Mouse (Mus musculus): Measurements from ENCODE around the gene Itgb4. TPM values are rescaled to one million over a fixed set of nuclear protein-coding genes. Genes with fewer than 3 reads are reported as not detected.

The Itgb4 gene
- polyA plus RNA-seq, 1 experiment from 2014 or later = 2.7 TPM

DNA sequence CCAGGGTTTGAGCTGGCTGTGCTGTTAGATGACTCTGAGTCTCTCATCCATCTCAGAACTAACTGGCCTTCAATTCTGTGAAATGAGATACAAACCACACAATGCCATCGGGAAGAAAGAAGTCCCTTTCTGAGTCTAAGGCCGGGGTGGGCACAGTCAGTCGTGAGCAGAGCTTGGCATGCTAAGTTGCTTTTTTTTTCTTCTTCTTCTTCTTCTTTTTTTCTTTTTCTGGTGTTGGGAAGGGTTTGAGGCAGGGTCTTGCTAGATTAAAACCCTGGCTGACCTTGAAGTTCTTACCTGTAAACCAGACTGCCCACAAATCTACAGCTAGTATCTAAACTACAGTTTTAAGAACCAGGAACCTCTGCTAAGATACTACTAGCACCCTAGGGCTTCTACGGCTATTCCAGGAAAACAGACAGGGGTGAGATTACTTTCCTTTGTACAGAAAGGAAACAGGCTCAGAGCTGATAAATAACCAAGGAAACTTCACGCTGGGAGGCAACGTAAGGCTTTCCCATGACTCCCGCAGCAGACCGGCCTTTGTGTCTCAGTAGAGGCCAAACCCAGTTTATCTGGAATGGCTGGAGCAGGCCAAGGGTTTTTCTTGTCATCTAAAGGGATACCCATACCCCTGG lies 29.8 kb downstream of the Itgb4 start:
- H3K4me3 ChIP-seq = peak overlapping the region; percentile 31
- H3K27ac ChIP-seq (replicated peaks) = 0 out of 2 replicates have a peak overlapping the region, but pooled peaks have one; percentile 23
- H3K4me1 ChIP-seq (replicated peaks) = peaks cover 23% of the 10 kb centered on the region
- H3K9me3 ChIP-seq = no peaks in the 10 kb centered on the region
- H3K4me2 ChIP-seq = peak overlapping the region; percentile 59
- H3K36me3 ChIP-seq = peaks cover 14% of the 10 kb centered on the region; the same call in 1 of the 2 replicates
- ATAC-seq (ENCODE audit: low read depth) = no peak
- H3K27me3 ChIP-seq = peaks cover 7% of the 10 kb centered on the region
- WGBS = 33% methylated on average over 8 of the region's 8 CpGs
- H3K9ac ChIP-seq = peak overlapping the region; percentile 64

DNA sequence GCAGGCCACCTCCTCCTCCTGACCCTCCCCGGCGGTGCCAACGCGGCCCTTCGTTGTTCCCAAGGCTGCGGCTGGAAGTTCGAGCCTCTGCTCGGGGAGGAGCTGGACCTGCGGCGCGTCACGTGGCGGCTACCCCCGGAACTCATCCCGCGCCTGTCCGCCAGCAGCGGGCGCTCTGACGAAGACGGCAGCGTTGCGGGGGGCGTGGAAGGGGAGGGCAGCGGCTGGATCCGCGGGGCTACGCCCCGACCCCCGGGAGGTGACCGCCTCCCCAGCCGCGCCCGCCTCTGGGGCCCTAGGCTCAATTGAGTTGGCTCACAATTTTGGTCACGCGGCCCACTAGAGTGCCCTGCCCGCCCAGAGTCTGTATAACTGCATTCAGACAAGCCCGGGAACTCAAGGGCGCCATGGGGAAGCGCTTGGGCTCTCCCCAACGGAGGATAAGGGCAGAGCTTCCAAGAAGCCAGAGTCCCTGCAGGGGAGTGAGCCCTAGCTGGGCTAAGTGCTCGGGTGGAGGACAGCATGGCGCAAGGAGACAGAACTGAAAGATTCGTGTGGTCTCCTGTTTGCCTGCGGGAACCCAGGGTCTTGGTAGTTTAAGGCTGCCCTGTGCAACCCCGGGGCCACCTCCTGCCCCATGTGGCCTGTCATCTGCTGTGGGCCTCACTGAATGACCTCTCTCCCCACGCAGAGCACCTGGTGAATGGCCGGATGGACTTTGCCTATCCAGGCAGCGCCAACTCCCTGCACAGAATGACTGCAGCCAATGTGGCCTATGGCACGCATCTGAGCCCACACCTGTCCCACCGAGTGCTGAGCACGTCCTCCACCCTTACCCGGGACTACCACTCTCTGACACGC lies 30.6 kb downstream of the Itgb4 start:
- H3K4me3 ChIP-seq = peak overlapping the region; percentile 31
- peaks cover 14% of the 10 kb centered on the region; the same call in 1 of the 2 replicates for H3K36me3 ChIP-seq
- H3K9me3 ChIP-seq = no peaks in the 10 kb centered on the region
- H3K4me2 ChIP-seq = peak overlapping the region; percentile 59
- peak overlapping the region; percentile 64 for H3K9ac ChIP-seq
- peaks cover 3% of the 10 kb centered on the region; the same call in 1 of the 2 replicates for H3K27me3 ChIP-seq
- peak; percentile 55 for ATAC-seq (ENCODE audit: low read depth)
- WGBS = 6% methylated on average over 53 of the region's 54 CpGs
- H3K27ac ChIP-seq (replicated peaks) = peak overlapping the region; percentile 28; the same call in 1 of the 2 replicates
- peaks cover 18% of the 10 kb centered on the region for H3K4me1 ChIP-seq (replicated peaks)

DNA sequence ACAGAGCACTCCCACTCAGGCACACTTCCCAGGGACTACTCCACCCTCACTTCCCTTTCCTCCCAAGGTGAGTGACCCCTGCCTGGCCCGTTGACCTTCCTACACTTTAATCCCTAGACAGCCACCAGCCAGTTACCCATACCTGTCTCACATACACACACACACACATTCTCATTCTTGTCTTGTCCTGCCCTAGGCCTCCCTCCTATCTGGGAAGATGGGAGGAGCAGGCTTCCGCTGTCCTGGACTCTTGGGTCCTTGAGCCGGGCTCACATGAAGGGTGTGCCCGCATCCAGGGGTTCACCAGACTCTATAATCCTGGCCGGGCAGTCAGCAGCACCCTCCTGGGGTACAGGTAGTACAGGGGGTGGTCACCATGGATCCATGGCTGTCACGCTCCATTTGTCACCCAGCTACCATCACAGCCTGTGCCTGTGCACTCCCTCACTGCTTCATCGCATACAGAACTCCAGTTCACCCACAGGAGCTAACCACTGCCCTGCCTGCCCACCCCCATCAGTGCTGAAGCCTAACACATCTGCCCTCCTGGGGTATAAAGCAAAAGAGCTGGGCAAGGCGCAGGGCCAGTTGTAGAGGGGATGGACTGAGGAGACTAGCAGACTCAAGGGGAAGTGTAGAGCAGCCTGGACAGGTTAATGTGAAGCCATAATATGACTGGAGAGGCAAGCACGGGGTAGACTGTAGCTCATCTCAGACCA lies 31.4 kb downstream of the Itgb4 start:
- H3K27ac ChIP-seq (replicated peaks) = no peak overlapping the region
- no peak overlapping the region for H3K4me3 ChIP-seq
- H3K36me3 ChIP-seq = peaks cover 14% of the 10 kb centered on the region; the same call in 1 of the 2 replicates
- H3K9ac ChIP-seq = peak overlapping the region; percentile 64; the same call in 1 of the 2 replicates
- H3K27me3 ChIP-seq = no peaks in the 10 kb centered on the region
- ATAC-seq (ENCODE audit: low read depth) = peak; percentile 5; the same call in 1 of the 2 replicates
- 71% methylated on average over 9 of the region's 9 CpGs for WGBS
- H3K4me2 ChIP-seq = peak overlapping the region; percentile 59
- H3K9me3 ChIP-seq = no peaks in the 10 kb centered on the region
- H3K4me1 ChIP-seq (replicated peaks) = peaks cover 17% of the 10 kb centered on the region

DNA sequence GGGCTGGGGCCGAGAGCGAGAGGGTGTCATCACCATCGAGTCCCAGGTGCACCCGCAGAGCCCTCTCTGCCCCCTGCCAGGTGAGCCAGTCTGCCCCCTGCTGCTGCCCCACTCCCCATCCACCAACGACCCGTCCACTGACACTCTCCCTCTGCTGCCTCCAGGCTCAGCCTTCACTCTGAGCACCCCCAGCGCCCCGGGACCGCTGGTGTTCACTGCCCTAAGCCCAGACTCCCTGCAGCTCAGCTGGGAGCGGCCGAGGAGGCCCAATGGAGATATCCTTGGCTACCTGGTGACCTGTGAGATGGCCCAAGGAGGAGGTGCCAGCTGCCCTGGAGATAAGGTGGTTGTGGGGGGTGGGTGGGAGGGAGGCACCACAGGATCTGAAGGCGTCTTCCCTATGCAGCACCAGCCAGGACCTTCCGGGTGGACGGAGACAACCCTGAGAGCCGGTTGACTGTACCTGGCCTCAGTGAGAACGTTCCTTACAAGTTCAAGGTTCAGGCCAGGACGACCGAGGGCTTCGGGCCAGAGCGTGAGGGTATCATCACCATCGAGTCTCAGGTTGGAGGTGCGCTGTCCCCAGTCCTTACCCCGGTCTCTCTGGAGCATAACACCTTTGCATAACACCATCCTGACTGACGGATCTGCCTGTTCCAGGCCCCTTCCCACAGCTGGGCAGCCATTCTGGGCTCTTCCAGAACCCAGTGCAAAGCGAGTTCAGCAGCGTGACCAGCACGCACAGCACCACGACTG lies 32.8 kb downstream of the Itgb4 start:
- Histone ChIP-seq H3K27ac (replicated peaks) (no peak overlapping the region), H3K9ac (no peak overlapping the region; the same call in 1 of the 2 replicates), H3K4me1 (replicated peaks) (peaks cover 28% of the 10 kb centered on the region), H3K27me3 (no peaks in the 10 kb centered on the region), H3K9me3 (no peaks in the 10 kb centered on the region), H3K4me2 (no peak overlapping the region), H3K36me3 (peaks cover 14% of the 10 kb centered on the region; the same call in 1 of the 2 replicates), H3K4me3 (no peak overlapping the region)
- no peak for ATAC-seq (ENCODE audit: low read depth)
- WGBS = 91% methylated on average over 28 of the region's 28 CpGs

DNA sequence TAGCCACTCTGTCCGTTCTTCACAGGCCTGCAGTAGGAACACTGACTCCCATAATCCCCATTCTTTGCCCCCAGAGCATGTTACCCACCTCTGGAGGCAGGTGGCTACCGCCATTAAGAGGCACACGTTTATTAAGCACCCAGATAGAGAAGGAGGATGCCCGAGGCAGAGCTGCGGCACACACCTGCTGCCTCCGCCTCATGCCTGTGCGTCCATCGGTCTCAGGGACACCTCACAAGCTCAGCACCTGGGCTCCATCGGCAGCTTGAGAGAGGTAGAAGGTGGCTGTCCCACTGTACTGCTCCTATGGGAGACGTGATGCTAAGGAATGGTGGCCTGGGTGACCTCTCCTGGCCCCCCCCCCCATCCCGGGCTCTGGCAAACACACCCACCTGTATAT lies 33.9 kb downstream of the Itgb4 start:
- Histone ChIP-seq H3K9ac (no peak overlapping the region), H3K9me3 (no peaks in the 10 kb centered on the region), H3K4me1 (replicated peaks) (peaks cover 37% of the 10 kb centered on the region), H3K36me3 (peaks cover 14% of the 10 kb centered on the region; the same call in 1 of the 2 replicates), H3K27me3 (no peaks in the 10 kb centered on the region), H3K27ac (replicated peaks) (no peak overlapping the region), H3K4me3 (no peak overlapping the region), H3K4me2 (no peak overlapping the region)
- no peak for ATAC-seq (ENCODE audit: low read depth)
- WGBS = 90% methylated on average over 11 of the region's 11 CpGs

DNA sequence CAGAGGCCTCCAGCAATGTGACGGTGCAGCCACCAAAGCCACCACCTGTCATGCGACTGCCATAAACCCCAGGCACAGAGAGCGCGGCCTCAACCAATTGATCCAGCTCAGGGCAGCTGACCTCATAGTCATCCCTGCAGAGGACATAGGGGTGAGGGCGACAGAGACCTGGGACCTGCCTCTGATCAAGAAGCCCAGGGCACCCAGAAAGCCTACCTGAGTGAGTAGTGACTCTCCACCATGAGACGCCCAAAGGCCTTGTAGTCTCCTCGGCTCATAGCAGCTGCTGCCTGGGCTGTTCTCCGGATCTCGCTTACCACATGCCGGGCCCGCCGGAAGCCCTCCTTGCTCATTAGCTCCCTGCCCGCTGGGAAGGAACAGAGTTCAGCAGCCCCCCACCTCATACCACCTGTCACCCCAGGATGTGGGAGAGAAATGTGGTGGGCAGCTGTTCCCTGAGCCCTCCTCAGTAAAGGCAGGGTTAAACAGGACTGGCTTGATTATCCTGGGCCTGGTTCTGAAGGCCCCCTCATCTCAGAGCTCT lies 34.4 kb downstream of the Itgb4 start:
- H3K9me3 ChIP-seq = no peaks in the 10 kb centered on the region
- no peaks in the 10 kb centered on the region for H3K27me3 ChIP-seq
- H3K4me2 ChIP-seq = no peak overlapping the region
- H3K4me1 ChIP-seq (replicated peaks) = peaks cover 37% of the 10 kb centered on the region
- no peak overlapping the region for H3K9ac ChIP-seq
- no peak overlapping the region for H3K27ac ChIP-seq (replicated peaks)
- peaks cover 14% of the 10 kb centered on the region; the same call in 1 of the 2 replicates for H3K36me3 ChIP-seq
- 87% methylated on average over 13 of the region's 13 CpGs for WGBS
- no peak for ATAC-seq (ENCODE audit: low read depth)
- H3K4me3 ChIP-seq = no peak overlapping the region

DNA sequence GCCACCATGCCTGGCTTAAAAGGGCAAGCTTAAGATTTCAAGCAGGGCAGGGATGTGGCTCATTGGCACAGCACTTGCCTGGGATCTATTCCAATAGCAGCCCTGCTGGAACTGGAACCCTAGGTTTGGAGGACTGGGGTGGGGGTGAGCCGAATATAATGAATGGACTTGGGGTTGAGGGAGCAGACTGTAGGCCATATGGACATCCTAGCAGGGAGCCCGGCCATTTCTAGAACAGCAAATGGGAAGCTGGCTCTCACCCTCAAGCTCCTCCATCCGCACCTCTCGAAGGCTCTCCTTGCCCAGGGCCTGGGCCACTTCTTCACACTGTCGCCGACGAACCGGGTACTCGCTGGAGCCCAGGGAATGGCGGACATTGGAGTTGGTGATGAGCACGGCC lies 35.2 kb downstream of the Itgb4 start:
- H3K27ac ChIP-seq (replicated peaks) = no peak overlapping the region
- WGBS = 91% methylated on average over 11 of the region's 11 CpGs
- H3K4me3 ChIP-seq = no peak overlapping the region
- no peaks in the 10 kb centered on the region for H3K9me3 ChIP-seq
- ATAC-seq (ENCODE audit: low read depth) = no peak
- H3K36me3 ChIP-seq = peaks cover 14% of the 10 kb centered on the region; the same call in 1 of the 2 replicates
- H3K4me1 ChIP-seq (replicated peaks) = peaks cover 34% of the 10 kb centered on the region
- no peak overlapping the region for H3K9ac ChIP-seq
- H3K4me2 ChIP-seq = no peak overlapping the region
- H3K27me3 ChIP-seq = no peaks in the 10 kb centered on the region

DNA sequence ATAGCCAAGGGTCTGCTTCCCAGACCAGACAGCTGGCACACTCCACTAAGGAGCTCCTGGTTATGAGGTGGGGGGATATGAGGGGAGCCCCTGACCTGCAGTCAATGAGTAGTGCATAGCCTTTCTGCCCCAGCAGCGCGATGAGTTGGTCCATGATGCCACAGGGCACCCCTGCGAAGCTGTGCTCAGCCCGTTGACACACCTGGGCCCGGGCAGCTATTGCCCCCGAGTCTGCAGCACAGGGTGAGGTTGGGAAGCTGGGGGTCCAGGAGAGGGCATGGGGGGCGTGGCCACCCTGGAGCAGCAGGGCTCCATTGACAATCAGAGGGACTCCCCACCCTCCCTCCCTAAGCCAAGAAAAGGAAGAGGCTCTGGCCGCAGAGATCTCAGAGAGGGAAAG lies 35.6 kb downstream of the Itgb4 start:
- no peaks in the 10 kb centered on the region for H3K9me3 ChIP-seq
- H3K9ac ChIP-seq = no peak overlapping the region
- H3K4me2 ChIP-seq = no peak overlapping the region
- no peak overlapping the region for H3K4me3 ChIP-seq
- H3K36me3 ChIP-seq = peaks cover 14% of the 10 kb centered on the region; the same call in 1 of the 2 replicates
- no peak overlapping the region for H3K27ac ChIP-seq (replicated peaks)
- no peak for ATAC-seq (ENCODE audit: low read depth)
- WGBS = 91% methylated on average over 8 of the region's 8 CpGs
- no peaks in the 10 kb centered on the region for H3K27me3 ChIP-seq
- H3K4me1 ChIP-seq (replicated peaks) = peaks cover 29% of the 10 kb centered on the region

DNA sequence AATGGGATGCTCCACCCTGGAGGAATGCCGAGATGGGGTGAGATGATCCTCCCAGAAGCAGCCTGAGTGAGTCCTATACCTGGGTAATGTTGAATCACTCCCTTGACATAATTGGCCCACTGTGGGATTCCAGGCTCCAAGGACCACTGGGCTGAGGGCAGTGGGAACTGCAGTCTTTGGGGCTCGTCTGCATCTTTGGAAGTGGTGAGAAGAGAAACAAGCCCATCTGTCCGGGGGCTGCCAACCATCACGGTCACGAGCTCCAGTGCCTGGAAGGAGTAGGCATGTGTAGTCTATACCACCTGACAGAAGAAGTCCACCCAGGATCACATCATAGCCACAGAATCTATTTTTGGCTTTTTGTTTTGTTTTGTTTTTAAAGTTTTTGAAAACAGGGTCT lies 36.4 kb downstream of the Itgb4 start:
- Histone ChIP-seq H3K9ac (no peak overlapping the region), H3K4me1 (replicated peaks) (peaks cover 21% of the 10 kb centered on the region), H3K4me2 (no peak overlapping the region), H3K27me3 (no peaks in the 10 kb centered on the region), H3K4me3 (no peak overlapping the region), H3K36me3 (peaks cover 14% of the 10 kb centered on the region; the same call in 1 of the 2 replicates), H3K27ac (replicated peaks) (no peak overlapping the region), H3K9me3 (no peaks in the 10 kb centered on the region)
- no peak for ATAC-seq (ENCODE audit: low read depth)
- 88% methylated on average over 5 of the region's 5 CpGs for WGBS

DNA sequence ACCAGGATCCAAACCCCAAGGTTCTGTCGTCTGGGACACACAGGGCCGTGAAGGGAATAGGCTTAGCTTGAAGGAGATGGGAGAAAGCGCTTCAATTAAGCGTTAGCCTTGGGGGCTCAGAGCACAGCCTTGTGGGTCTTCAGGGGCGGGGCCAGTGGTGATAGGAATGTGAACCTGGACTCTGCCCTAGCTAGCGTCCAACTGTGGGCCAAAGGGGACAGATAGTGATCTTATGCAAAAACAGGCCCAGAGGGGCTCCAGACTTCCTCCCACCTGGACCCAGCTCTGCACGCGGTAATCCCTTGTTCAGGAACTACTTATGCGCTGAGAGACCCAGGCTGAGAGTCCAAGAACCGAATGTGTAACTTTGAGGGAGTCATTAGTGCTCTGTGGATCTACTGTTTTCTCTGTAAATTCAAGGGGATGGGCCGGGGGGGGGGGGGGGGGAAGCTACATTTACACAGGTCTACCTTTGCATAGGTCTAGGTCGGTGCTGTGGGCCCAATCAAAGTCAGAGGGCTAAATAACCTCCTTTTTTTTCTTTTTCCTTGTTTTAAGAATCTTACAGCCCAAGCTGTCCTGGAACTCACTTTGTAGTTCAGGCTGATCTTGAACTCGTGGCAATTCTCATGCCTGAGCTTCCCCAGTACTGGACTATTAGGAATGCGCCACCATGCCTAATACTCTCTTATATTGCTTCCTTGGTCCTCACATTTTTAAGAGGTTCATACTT lies 37.2 kb downstream of the Itgb4 start:
- peak overlapping the region; percentile 85 for H3K27ac ChIP-seq (replicated peaks)
- H3K4me1 ChIP-seq (replicated peaks) = peaks cover 19% of the 10 kb centered on the region
- peak overlapping the region; percentile 60 for H3K4me3 ChIP-seq
- peak overlapping the region; percentile 87 for H3K9ac ChIP-seq
- H3K4me2 ChIP-seq = peak overlapping the region; percentile 85
- H3K36me3 ChIP-seq = peaks cover 14% of the 10 kb centered on the region; the same call in 1 of the 2 replicates
- no peak; the same call in 1 of the 2 replicates for ATAC-seq (ENCODE audit: low read depth)
- no peaks in the 10 kb centered on the region for H3K9me3 ChIP-seq
- 27% methylated on average over 14 of the region's 14 CpGs for WGBS
- H3K27me3 ChIP-seq = no peaks in the 10 kb centered on the region

Measured in neural tube, embryonic 13.5 days (tissue).